Mouse (Mus musculus): ENCODE data around the gene Klf8.

The Klf8 gene

DNA sequence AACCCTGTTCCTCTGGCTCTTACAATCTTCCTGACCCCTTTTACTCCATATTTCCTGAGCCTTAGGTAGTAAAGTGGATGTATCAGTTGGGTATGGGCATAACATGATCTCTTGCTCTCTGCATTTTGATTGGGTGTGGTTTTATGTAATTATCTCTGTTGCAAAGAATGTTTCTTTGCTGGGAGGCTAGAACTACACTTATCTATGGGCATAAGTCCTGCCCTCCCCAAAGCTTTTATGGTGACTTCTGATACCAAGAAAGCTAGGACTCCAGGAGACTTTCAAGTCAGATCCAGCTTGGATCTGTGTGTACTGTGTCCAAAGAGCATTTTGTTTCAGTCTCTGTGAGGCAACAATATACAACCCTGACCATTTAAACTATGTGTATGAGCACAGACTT lies 202.3 kb downstream of the Klf8 start:
- DNase-seq (ENCODE audit: low spot score): no peak

DNA sequence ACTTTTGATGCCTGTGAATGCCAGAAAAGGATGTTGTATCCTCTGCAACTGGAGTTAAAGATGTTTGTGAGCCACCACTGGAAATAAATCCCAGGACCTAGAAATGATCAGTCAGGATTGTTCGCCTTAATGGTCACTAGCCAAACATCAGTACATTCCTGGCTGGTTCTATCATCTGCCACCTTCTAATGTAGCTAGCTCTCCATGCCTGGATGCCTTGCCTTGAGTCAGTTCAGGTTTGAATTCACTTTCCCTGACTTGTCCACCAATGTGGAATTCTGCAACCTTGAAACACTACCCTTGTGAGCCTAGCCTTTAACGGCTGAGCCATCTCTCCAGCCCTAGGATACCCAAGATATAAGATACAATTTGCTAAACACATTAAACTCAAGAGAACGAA lies 202.8 kb downstream of the Klf8 start:
- no peak for DNase-seq (ENCODE audit: low spot score)
